Mouse (Mus musculus): ENCODE results near the gene Htr6. TPM values are rescaled to one million over a fixed set of nuclear protein-coding genes. Genes with fewer than 3 reads are reported as not detected.

Gene Htr6
- polyA plus RNA-seq, 1 experiment from 2014 or later: 0.15 TPM

DNA sequence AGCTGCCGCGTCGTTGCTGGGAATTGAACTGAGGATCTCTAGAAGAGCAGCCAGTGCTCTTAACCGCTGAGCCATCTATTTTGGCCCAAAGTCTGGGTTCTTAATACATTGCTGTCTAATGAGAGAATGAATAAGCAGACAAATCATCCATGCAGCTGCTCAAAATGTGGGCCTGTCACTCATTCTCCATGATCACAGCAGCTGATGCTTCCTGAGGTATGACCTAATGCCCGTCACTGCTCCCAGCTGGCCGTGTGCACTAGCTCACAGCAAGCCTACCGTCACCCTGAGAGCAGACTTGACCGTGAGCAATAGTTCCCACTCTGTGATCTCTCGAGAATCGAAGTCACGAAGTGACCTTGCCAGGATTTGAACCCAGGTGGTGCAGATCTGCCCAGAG is 4.1 kb upstream of the Htr6 start:
- H3K4me3 ChIP-seq (ENCODE audit: low read length): no peak overlapping the region
- H3K4me2 ChIP-seq (replicated peaks; ENCODE audit: low read depth, low read length): no peak overlapping the region
- no peaks in the 10 kb centered on the region for H3K36me3 ChIP-seq (ENCODE audit: insufficient read depth, low read length)
- ATAC-seq (ENCODE audit: low FRiP score, low TSS enrichment): no peak
- 83% methylated on average over 11 of the region's 11 CpGs for WGBS
- peaks cover 28% of the 10 kb centered on the region for H3K4me1 ChIP-seq (ENCODE audit: insufficient read depth, low read length)
- peaks cover 32% of the 10 kb centered on the region for H3K27me3 ChIP-seq (ENCODE audit: insufficient read depth, low read length)
- H3K9ac ChIP-seq (replicated peaks; ENCODE audit: low read length): no peak overlapping the region
- H3K27ac ChIP-seq (ENCODE audit: low read length): no peak overlapping the region
- no peaks in the 10 kb centered on the region for H3K9me3 ChIP-seq (ENCODE audit: low read length)

DNA sequence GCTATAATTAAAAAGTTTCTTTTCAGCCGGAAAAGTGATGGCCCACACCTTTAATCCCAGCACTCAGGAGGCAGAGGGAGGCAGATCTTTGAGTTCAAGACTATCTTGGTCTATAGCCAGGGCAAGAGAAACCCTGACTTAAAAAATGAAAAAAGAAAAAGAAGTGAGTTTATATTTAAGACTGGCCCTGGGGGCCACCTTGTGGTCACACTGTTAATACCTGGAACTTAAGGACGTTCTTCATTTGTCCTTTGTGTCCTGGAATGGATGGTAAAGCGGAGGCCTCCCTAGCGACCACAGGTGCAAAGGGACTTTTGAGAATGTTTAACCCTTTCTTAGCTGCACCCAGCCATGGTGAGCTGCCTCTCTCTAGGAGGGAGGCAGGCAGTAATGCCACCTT is 3.4 kb upstream of the Htr6 start:
- H3K27me3 ChIP-seq (ENCODE audit: insufficient read depth, low read length): peaks cover 39% of the 10 kb centered on the region
- ATAC-seq (ENCODE audit: low FRiP score, low TSS enrichment): no peak
- no peak overlapping the region for H3K4me2 ChIP-seq (replicated peaks; ENCODE audit: low read depth, low read length)
- H3K9me3 ChIP-seq (ENCODE audit: low read length): no peaks in the 10 kb centered on the region
- no peak overlapping the region for H3K27ac ChIP-seq (ENCODE audit: low read length)
- H3K9ac ChIP-seq (replicated peaks; ENCODE audit: low read length): no peak overlapping the region
- no peak overlapping the region for H3K4me3 ChIP-seq (ENCODE audit: low read length)
- WGBS: 11% methylated on average over 4 of the region's 4 CpGs
- H3K36me3 ChIP-seq (ENCODE audit: insufficient read depth, low read length): no peaks in the 10 kb centered on the region
- peaks cover 34% of the 10 kb centered on the region for H3K4me1 ChIP-seq (ENCODE audit: insufficient read depth, low read length)

DNA sequence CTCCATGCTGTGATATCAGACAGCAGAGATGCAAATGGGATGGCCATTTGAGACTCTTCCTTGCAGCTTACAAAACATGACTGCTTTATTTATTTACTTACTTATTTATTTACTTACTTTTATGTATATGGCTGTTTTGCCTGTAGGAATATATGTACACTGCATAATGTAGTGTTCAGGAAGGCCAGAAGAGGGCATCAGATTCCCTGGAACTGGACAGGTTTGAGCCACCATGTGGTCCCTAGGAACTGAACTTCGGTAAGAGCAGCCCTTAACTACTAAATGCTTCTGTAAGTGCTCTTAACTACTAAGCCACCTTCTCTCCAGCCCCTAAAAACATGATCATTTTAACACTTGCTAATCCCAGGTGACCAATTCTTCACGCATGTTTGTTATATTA is 2.9 kb upstream of the Htr6 start:
- peaks cover 30% of the 10 kb centered on the region for H3K4me1 ChIP-seq (ENCODE audit: insufficient read depth, low read length)
- no peak overlapping the region for H3K27ac ChIP-seq (ENCODE audit: low read length)
- H3K27me3 ChIP-seq (ENCODE audit: insufficient read depth, low read length): peaks cover 43% of the 10 kb centered on the region
- no peak overlapping the region for H3K4me2 ChIP-seq (replicated peaks; ENCODE audit: low read depth, low read length)
- ATAC-seq (ENCODE audit: low FRiP score, low TSS enrichment): no peak
- no peaks in the 10 kb centered on the region for H3K36me3 ChIP-seq (ENCODE audit: insufficient read depth, low read length)
- no peak overlapping the region for H3K4me3 ChIP-seq (ENCODE audit: low read length)
- H3K9ac ChIP-seq (replicated peaks; ENCODE audit: low read length): no peak overlapping the region
- H3K9me3 ChIP-seq (ENCODE audit: low read length): no peaks in the 10 kb centered on the region
- 34% methylated on average over 2 of the region's 2 CpGs for WGBS

DNA sequence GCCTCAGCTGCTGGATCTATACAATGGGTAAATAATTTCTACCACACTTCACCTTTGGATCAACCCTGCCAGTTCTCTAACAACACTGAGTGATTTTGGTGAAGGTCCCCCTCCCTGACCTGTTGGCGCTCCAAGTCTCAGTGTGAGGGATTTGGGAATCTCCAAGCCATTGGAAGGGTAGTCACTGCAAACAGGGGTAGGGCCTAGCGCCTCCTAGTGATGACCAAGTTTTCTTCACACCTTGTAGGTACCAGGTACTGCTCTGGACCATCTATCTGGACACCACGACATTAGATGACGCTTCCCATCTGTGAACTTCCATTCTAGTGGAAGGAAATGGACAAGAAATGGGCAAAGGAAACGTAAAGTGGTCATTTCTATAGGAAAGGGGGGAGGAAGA is 545 bp upstream of the Htr6 start:
- WGBS: 19% methylated on average over 5 of the region's 5 CpGs
- H3K9ac ChIP-seq (replicated peaks; ENCODE audit: low read length): no peak overlapping the region; the same call in 1 of the 2 replicates
- H3K27ac ChIP-seq (ENCODE audit: low read length): no peak overlapping the region
- H3K4me1 ChIP-seq (ENCODE audit: insufficient read depth, low read length): peaks cover 18% of the 10 kb centered on the region
- no peaks in the 10 kb centered on the region for H3K36me3 ChIP-seq (ENCODE audit: insufficient read depth, low read length)
- ATAC-seq (ENCODE audit: low FRiP score, low TSS enrichment): no peak
- H3K4me3 ChIP-seq (ENCODE audit: low read length): peak overlapping the region; percentile 59
- no peaks in the 10 kb centered on the region for H3K9me3 ChIP-seq (ENCODE audit: low read length)
- H3K27me3 ChIP-seq (ENCODE audit: insufficient read depth, low read length): peaks cover 52% of the 10 kb centered on the region
- peak overlapping the region; percentile 95 for H3K4me2 ChIP-seq (replicated peaks; ENCODE audit: low read depth, low read length)

DNA sequence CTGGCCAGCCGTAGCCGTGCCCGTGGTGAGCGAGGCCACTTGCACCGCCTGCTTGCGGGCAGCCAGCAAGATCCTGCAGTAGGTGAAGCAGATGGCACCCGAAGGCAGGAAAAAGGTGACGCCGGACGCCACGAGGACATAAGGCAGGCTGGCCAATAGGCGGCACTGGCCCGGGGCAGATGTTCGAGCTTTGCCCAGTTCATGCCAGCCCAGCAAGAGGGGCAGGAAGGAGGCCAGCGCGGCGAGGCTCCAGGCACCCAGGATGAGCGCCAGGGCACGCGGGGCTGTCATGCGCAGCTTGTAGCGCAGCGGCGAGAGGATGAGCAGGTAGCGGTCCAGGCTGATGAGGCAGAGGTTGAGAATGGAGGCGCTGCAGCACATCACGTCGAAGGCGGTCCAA is 1.3 kb downstream of the Htr6 start:
- Histone ChIP-seq H3K4me2 (replicated peaks; ENCODE audit: low read depth, low read length) (peak overlapping the region; percentile 95), H3K9me3 (ENCODE audit: low read length) (no peaks in the 10 kb centered on the region), H3K27me3 (ENCODE audit: insufficient read depth, low read length) (peaks cover 52% of the 10 kb centered on the region), H3K4me1 (ENCODE audit: insufficient read depth, low read length) (peaks cover 18% of the 10 kb centered on the region), H3K36me3 (ENCODE audit: insufficient read depth, low read length) (no peaks in the 10 kb centered on the region), H3K4me3 (ENCODE audit: low read length) (no peak overlapping the region; the same call in 1 of the 2 replicates), H3K27ac (ENCODE audit: low read length) (no peak overlapping the region), H3K9ac (replicated peaks; ENCODE audit: low read length) (no peak overlapping the region)
- ATAC-seq (ENCODE audit: low FRiP score, low TSS enrichment): no peak
- 19% methylated on average over 29 of the region's 29 CpGs for WGBS

DNA sequence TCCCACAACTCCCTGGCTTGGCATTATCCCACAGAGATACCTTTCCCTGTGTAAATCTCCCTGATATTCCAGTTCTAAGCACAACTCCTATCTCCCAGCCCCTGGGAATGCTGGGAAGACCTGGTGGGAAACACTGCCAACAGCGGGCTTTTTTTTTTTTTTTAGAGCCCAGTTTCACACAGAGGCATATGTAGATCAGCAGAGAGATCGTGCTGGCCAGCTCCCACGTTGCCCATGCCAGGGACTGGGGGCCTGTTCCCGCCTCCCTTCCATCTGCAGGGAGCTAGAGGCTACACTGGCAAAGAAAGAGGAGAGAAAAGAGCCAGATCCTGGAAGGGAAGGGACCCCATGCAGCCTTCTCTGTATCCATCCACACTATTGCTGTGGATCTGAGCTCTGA is 7.1 kb downstream of the Htr6 start:
- peaks cover 9% of the 10 kb centered on the region for H3K27me3 ChIP-seq (ENCODE audit: insufficient read depth, low read length)
- no peak for ATAC-seq (ENCODE audit: low FRiP score, low TSS enrichment)
- WGBS: 43% methylated on average over 4 of the region's 4 CpGs
- H3K36me3 ChIP-seq (ENCODE audit: insufficient read depth, low read length): no peaks in the 10 kb centered on the region
- H3K4me3 ChIP-seq (ENCODE audit: low read length): no peak overlapping the region
- no peak overlapping the region for H3K4me2 ChIP-seq (replicated peaks; ENCODE audit: low read depth, low read length)
- no peaks in the 10 kb centered on the region for H3K4me1 ChIP-seq (ENCODE audit: insufficient read depth, low read length)
- no peak overlapping the region for H3K9ac ChIP-seq (replicated peaks; ENCODE audit: low read length)
- H3K27ac ChIP-seq (ENCODE audit: low read length): no peak overlapping the region
- H3K9me3 ChIP-seq (ENCODE audit: low read length): no peaks in the 10 kb centered on the region

DNA sequence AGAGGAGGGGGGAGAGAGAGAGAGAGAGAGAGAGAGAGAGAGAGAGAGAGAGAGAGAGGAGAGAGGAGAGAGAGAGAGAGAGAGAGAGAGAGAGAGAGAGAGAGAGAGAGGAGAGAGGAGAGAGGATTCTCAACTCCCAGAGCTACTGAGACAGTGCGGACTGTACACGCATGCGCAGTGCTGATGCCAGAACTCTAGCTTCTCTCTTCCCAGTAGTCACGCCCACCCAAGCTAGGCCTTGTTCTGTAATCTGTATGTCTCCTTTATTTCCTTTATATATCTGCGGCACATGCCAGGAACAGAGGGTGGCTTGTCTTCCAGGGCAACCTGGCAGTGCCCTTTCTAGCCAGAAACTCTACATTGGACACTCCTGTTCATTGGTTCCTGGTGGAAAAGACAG is 10.5 kb downstream of the Htr6 start:
- Histone ChIP-seq H3K36me3 (ENCODE audit: insufficient read depth, low read length) (no peaks in the 10 kb centered on the region), H3K27ac (ENCODE audit: low read length) (no peak overlapping the region), H3K4me3 (ENCODE audit: low read length) (no peak overlapping the region), H3K9ac (replicated peaks; ENCODE audit: low read length) (no peak overlapping the region), H3K9me3 (ENCODE audit: low read length) (no peaks in the 10 kb centered on the region), H3K4me1 (ENCODE audit: insufficient read depth, low read length) (no peaks in the 10 kb centered on the region), H3K4me2 (replicated peaks; ENCODE audit: low read depth, low read length) (no peak overlapping the region), H3K27me3 (ENCODE audit: insufficient read depth, low read length) (no peaks in the 10 kb centered on the region)
- no peak for ATAC-seq (ENCODE audit: low FRiP score, low TSS enrichment)
- WGBS: 91% methylated on average over 5 of the region's 5 CpGs

DNA sequence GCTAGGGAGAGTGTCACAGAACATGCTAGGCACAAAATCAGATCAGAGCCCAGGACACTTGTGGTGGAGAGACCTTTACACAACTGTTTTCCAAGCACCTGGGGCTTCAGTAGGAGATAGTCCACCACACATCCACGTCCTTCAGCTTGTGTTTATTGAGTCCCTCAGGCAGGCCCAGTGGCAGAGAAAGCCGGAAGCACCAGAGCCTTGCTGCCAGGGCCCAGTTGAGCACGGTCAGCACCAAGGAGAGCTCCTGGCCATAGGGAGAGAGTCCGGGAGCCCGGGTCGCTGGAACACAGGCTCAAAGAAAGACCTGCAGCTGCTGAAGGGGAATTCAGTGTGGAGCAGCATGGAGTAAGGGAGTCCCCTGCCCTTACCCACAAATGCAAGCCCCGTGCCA is 15.8 kb downstream of the Htr6 start:
- Histone ChIP-seq H3K4me3 (ENCODE audit: low read length) (no peak overlapping the region), H3K9ac (replicated peaks; ENCODE audit: low read length) (no peak overlapping the region), H3K27ac (ENCODE audit: low read length) (no peak overlapping the region), H3K4me2 (replicated peaks; ENCODE audit: low read depth, low read length) (no peak overlapping the region), H3K4me1 (ENCODE audit: insufficient read depth, low read length) (no peaks in the 10 kb centered on the region), H3K9me3 (ENCODE audit: low read length) (no peaks in the 10 kb centered on the region), H3K36me3 (ENCODE audit: insufficient read depth, low read length) (no peaks in the 10 kb centered on the region), H3K27me3 (ENCODE audit: insufficient read depth, low read length) (no peaks in the 10 kb centered on the region)
- WGBS: 7% methylated on average over 7 of the region's 7 CpGs
- ATAC-seq (ENCODE audit: low FRiP score, low TSS enrichment): no peak

DNA sequence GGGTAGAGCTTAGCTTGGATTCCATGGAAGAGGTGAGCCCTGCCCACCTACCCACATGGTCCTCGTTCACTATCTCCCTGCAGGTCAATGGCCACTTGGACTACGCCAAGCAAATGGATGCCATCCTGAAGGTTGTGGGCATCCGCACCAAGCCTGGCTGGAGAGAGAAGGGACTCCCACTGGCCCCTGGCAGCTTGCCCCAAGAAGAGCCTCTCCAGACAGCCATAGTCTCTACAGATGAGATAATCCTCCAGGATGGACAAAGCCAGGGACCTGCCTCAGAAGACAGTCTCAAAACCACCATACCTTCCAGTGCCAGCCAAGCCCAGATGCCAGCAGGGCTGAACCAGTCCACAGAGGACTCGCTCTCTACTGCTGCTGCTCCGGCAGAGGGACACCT is 17.3 kb downstream of the Htr6 start:
- WGBS: 89% methylated on average over 5 of the region's 5 CpGs

DNA sequence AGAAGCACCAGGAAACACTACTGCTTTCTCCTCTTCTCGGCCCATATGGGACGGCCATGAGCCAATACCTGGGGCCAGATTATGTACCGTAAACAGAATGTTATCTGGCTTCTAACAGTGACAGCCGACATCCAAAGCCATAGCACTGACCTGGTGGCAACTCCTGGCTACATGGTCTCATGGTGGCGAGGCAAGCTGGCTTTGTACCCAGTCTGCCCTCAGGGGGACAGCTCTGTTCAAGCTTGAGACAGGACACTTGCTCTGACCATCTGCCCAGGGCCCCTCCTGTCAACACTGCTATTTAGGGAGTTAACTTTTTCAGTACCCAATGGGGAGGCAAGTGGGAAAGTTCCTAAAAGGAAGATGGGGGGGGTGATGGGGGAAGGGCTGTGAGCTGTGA is 18.1 kb downstream of the Htr6 start:
- Histone ChIP-seq H3K9me3 (ENCODE audit: low read length) (no peaks in the 10 kb centered on the region), H3K4me1 (ENCODE audit: insufficient read depth, low read length) (no peaks in the 10 kb centered on the region), H3K27ac (ENCODE audit: low read length) (no peak overlapping the region), H3K27me3 (ENCODE audit: insufficient read depth, low read length) (no peaks in the 10 kb centered on the region), H3K9ac (replicated peaks; ENCODE audit: low read length) (no peak overlapping the region), H3K4me3 (ENCODE audit: low read length) (no peak overlapping the region), H3K36me3 (ENCODE audit: insufficient read depth, low read length) (no peaks in the 10 kb centered on the region), H3K4me2 (replicated peaks; ENCODE audit: low read depth, low read length) (no peak overlapping the region)
- 80% methylated on average over 5 of the region's 5 CpGs for WGBS
- no peak for ATAC-seq (ENCODE audit: low FRiP score, low TSS enrichment)

More for the DNA sequence above, 17.3 kb downstream of the Htr6 start:
- H3K9me3 ChIP-seq (ENCODE audit: low read length): no peaks in the 10 kb centered on the region
- no peaks in the 10 kb centered on the region for H3K4me1 ChIP-seq (ENCODE audit: insufficient read depth, low read length)
- ATAC-seq (ENCODE audit: low FRiP score, low TSS enrichment): no peak
- H3K27me3 ChIP-seq (ENCODE audit: insufficient read depth, low read length): no peaks in the 10 kb centered on the region
- H3K27ac ChIP-seq (ENCODE audit: low read length): no peak overlapping the region
- no peak overlapping the region for H3K4me2 ChIP-seq (replicated peaks; ENCODE audit: low read depth, low read length)
- no peak overlapping the region for H3K9ac ChIP-seq (replicated peaks; ENCODE audit: low read length)
- no peak overlapping the region for H3K4me3 ChIP-seq (ENCODE audit: low read length)
- no peaks in the 10 kb centered on the region for H3K36me3 ChIP-seq (ENCODE audit: insufficient read depth, low read length)

DNA sequence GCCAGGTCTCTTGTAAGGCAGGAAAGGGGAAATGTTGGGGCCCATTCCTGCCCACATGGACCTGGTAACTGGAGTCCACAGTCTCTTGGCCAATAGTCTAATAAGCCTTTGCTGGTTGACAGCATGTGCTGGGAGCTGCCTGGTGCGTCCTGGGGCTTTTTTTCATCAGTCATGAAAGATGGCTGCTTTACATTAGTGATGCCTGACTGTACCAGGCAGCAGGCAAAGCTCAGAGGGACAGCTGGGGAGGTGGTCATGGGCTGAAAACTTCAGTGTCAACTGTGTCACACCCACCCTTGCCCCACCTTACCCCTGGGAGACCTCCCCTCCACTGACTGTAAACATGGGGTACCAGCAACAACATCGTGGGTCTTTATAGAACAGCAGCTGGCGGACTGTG is 19.6 kb downstream of the Htr6 start:
- no peaks in the 10 kb centered on the region for H3K27me3 ChIP-seq (ENCODE audit: insufficient read depth, low read length)
- WGBS: 83% methylated on average over 3 of the region's 3 CpGs
- no peaks in the 10 kb centered on the region for H3K36me3 ChIP-seq (ENCODE audit: insufficient read depth, low read length)

More for the DNA sequence above, 19.6 kb downstream of the Htr6 start:
- Histone ChIP-seq H3K9me3 (ENCODE audit: low read length) (no peaks in the 10 kb centered on the region), H3K9ac (replicated peaks; ENCODE audit: low read length) (no peak overlapping the region), H3K27ac (ENCODE audit: low read length) (no peak overlapping the region), H3K4me2 (replicated peaks; ENCODE audit: low read depth, low read length) (no peak overlapping the region), H3K4me1 (ENCODE audit: insufficient read depth, low read length) (no peaks in the 10 kb centered on the region), H3K4me3 (ENCODE audit: low read length) (no peak overlapping the region)
- ATAC-seq (ENCODE audit: low FRiP score, low TSS enrichment): no peak

All from kidney, embryonic 16.5 days (tissue).